Mouse (Mus musculus) ES-E14 (cell line): ENCODE data around the gene Ntrk2.

Experiments used
- CHD2 ChIP-seq: IDR thresholded peaks from 2 replicates; pipeline ENCODE4 v1.6.1; 2014; ENCODE audit warnings: mild to moderate bottlenecking, low read depth, low read length, inconsistent platforms
- MAFK ChIP-seq: IDR thresholded peaks from 2 replicates; pipeline ENCODE4 v1.6.1; 2014; ENCODE audit warnings: mild to moderate bottlenecking, low read depth, low read length, inconsistent platforms; ENCODE audit not compliant: insufficient read depth
- ZC3H11A ChIP-seq: IDR thresholded peaks from 2 replicates; pipeline ENCODE4 v1.6.1; 2012; ENCODE audit warnings: low read depth, mild to moderate bottlenecking, inconsistent platforms, low read length, borderline replicate concordance

DNA sequence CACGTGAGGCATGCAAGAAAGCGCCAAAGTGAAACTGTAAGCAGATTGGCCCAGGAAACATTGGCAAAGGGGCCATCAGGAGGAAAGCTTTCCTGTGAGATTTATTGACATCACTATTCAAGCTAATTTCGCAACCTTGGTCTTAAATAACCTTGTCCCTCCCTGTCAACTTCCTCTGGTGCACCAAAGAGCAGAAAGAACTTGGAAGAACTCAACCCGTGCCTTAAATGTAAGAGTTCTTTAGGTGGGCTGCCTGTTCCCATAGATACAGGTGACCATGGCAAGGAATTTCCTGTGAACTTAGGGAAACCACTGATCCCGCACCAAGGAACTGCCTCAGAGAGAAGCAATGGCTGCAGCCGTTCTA, 197.4 kb downstream of the Ntrk2 start:
- TF ChIP-seq CHD2 (no peak), ZC3H11A (no peak), MAFK (no peak)
